Mouse (Mus musculus) liver, embryonic 14.5 days (tissue): ENCODE measurements around the gene Gm13941.

ENCODE experiments used
- CTCF ChIP-seq: IDR thresholded peaks from 2 replicates; pipeline ENCODE4 v1.5.1; 2016; ENCODE audit warnings: antibody characterized with exemption, low read depth, control low read depth
- EP300 ChIP-seq: IDR thresholded peaks from 2 replicates; pipeline ENCODE4 v1.6.1; 2016; ENCODE audit warnings: antibody characterized with exemption, low read depth

DNA sequence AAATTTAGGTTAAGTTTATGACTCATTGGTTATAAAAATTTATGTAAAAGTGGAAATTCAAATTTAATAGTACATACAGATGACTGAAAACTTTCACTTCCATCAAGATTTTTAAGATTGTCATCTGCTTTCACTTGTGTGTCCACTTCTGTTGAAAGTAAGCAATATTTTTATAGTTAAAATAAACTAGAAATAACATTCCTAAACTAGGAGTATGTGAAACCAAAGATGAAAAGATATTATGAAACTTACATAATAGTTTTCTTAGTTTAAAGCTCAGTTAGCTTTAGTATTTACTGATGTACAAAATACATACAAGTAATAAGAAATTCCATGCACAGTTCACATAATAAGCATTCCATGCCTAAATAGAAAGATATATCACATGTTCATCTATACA, at the start of gene Gm13941:
- TF ChIP-seq CTCF (no peak), EP300 (no peak)
